Mouse (Mus musculus): ENCODE results near the gene Tex14. TPM values are rescaled to one million over a fixed set of nuclear protein-coding genes. Genes with fewer than 3 reads are reported as not detected.
"Not testable (repeated sequence)": the region's sequence is repeated elsewhere in the genome, so short reads cannot be mapped to it uniquely, and the experiment has no call there.

The Tex14 gene
- polyA plus RNA-seq, 1 experiment: not detected

GRCm38 (mm10) chr11:87398402-87398801 is 6.5 kb upstream of the Tex14 start:
- H3K4me3 ChIP-seq (ENCODE audit: insufficient read depth, poor library complexity, severe bottlenecking): no peak overlapping the region
- H3ac ChIP-seq (ENCODE audit: control insufficient read depth, insufficient read length, low read depth): no peak overlapping the region
- H3K79me2 ChIP-seq (ENCODE audit: control insufficient read depth, insufficient read depth): no peaks in the 10 kb centered on the region
- H3K36me3 ChIP-seq (ENCODE audit: control insufficient read depth, insufficient read depth): peaks cover under 1% of the 10 kb centered on the region
- no peaks in the 10 kb centered on the region for H3K79me3 ChIP-seq (ENCODE audit: low read depth)
- TF ChIP-seq FOSL1 (IDR thresholded peaks at IDR 0.05; ENCODE audit: insufficient read depth, low read length, poor library complexity, severe bottlenecking) (no peak), CEBPB (IDR thresholded peaks at IDR 0.05; ENCODE audit: low read depth) (no peak), MAX (IDR thresholded peaks at IDR 0.05) (no peak), MYOD1 (IDR thresholded peaks at IDR 0.05; ENCODE audit: control insufficient read depth, insufficient read length, low read depth) (no peak), MYOG (IDR thresholded peaks at IDR 0.05; ENCODE audit: control insufficient read depth, extremely low read depth, insufficient read length) (no peak), USF1 (IDR thresholded peaks at IDR 0.05; ENCODE audit: low read depth) (no peak), CTCF (IDR thresholded peaks at IDR 0.05; ENCODE audit: control insufficient read depth, insufficient read depth, insufficient read length) (no peak)
- no peaks in the 10 kb centered on the region for H3K27me3 ChIP-seq (ENCODE audit: control insufficient read depth, insufficient read depth, insufficient read length)

- Histone ChIP-seq H3K79me2 (ENCODE audit: control insufficient read depth, insufficient read depth) (no peaks in the 10 kb centered on the region), H3K36me3 (ENCODE audit: control insufficient read depth, insufficient read depth) (no peaks in the 10 kb centered on the region), H3ac (ENCODE audit: control insufficient read depth, insufficient read length, low read depth) (peak overlapping the region; percentile 95), H3K79me3 (ENCODE audit: low read depth) (no peaks in the 10 kb centered on the region), H3K4me3 (ENCODE audit: insufficient read depth, poor library complexity, severe bottlenecking) (peak overlapping the region; percentile 52), H3K27me3 (ENCODE audit: control insufficient read depth, insufficient read depth, insufficient read length) (no peaks in the 10 kb centered on the region)
- TF ChIP-seq MYOD1 (IDR thresholded peaks at IDR 0.05; ENCODE audit: control insufficient read depth, insufficient read length, low read depth) (no peak), MYOG (IDR thresholded peaks at IDR 0.05; ENCODE audit: control insufficient read depth, extremely low read depth, insufficient read length) (no peak), CEBPB (IDR thresholded peaks at IDR 0.05; ENCODE audit: low read depth) (no peak), USF1 (IDR thresholded peaks at IDR 0.05; ENCODE audit: low read depth) (no peak), MAX (IDR thresholded peaks at IDR 0.05) (peak; percentile 89), CTCF (IDR thresholded peaks at IDR 0.05; ENCODE audit: control insufficient read depth, insufficient read depth, insufficient read length) (no peak), FOSL1 (IDR thresholded peaks at IDR 0.05; ENCODE audit: insufficient read depth, low read length, poor library complexity, severe bottlenecking) (no peak)
Observed at GRCm38 (mm10) chr11:87404111-87404853, 583 bp upstream of the Tex14 start.

- H3K4me3 ChIP-seq (ENCODE audit: insufficient read depth, poor library complexity, severe bottlenecking); H3K36me3 ChIP-seq (ENCODE audit: control insufficient read depth, insufficient read depth); H3ac ChIP-seq (ENCODE audit: control insufficient read depth, insufficient read length, low read depth); H3K79me2 ChIP-seq (ENCODE audit: control insufficient read depth, insufficient read depth); H3K27me3 ChIP-seq (ENCODE audit: control insufficient read depth, insufficient read depth, insufficient read length); H3K79me3 ChIP-seq (ENCODE audit: low read depth): not testable (repeated sequence)
- peak; percentile 1 for TF ChIP-seq CTCF (IDR thresholded peaks at IDR 0.05; ENCODE audit: control insufficient read depth, insufficient read depth, insufficient read length)
Observed at GRCm38 (mm10) chr11:87413412-87413811, 8.5 kb downstream of the Tex14 start.

- Histone ChIP-seq H3K79me3 (ENCODE audit: low read depth) (no peaks in the 10 kb centered on the region), H3ac (ENCODE audit: control insufficient read depth, insufficient read length, low read depth) (no peak overlapping the region), H3K79me2 (ENCODE audit: control insufficient read depth, insufficient read depth) (no peaks in the 10 kb centered on the region), H3K27me3 (ENCODE audit: control insufficient read depth, insufficient read depth, insufficient read length) (no peaks in the 10 kb centered on the region), H3K36me3 (ENCODE audit: control insufficient read depth, insufficient read depth) (no peaks in the 10 kb centered on the region), H3K4me3 (ENCODE audit: insufficient read depth, poor library complexity, severe bottlenecking) (no peak overlapping the region)
- no peak for TF ChIP-seq MYOD1 (IDR thresholded peaks at IDR 0.05; ENCODE audit: control insufficient read depth, insufficient read length, low read depth)
- TF ChIP-seq CEBPB (IDR thresholded peaks at IDR 0.05; ENCODE audit: low read depth): no peak
- no peak for TF ChIP-seq USF1 (IDR thresholded peaks at IDR 0.05; ENCODE audit: low read depth)
- TF ChIP-seq MYOG (IDR thresholded peaks at IDR 0.05; ENCODE audit: control insufficient read depth, extremely low read depth, insufficient read length): no peak
Observed at GRCm38 (mm10) chr11:87416120-87416519, 11.3 kb downstream of the Tex14 start.

GRCm38 (mm10) chr11:87420861-87421260 is 16.0 kb downstream of the Tex14 start:
- Histone ChIP-seq H3K27me3 (ENCODE audit: control insufficient read depth, insufficient read depth, insufficient read length) (no peaks in the 10 kb centered on the region), H3K36me3 (ENCODE audit: control insufficient read depth, insufficient read depth) (no peaks in the 10 kb centered on the region), H3K79me2 (ENCODE audit: control insufficient read depth, insufficient read depth) (no peaks in the 10 kb centered on the region), H3K4me3 (ENCODE audit: insufficient read depth, poor library complexity, severe bottlenecking) (no peak overlapping the region), H3ac (ENCODE audit: control insufficient read depth, insufficient read length, low read depth) (no peak overlapping the region), H3K79me3 (ENCODE audit: low read depth) (no peaks in the 10 kb centered on the region)
- TF ChIP-seq MYOG (IDR thresholded peaks at IDR 0.05; ENCODE audit: control insufficient read depth, extremely low read depth, insufficient read length) (no peak), FOSL1 (IDR thresholded peaks at IDR 0.05; ENCODE audit: insufficient read depth, low read length, poor library complexity, severe bottlenecking) (no peak), USF1 (IDR thresholded peaks at IDR 0.05; ENCODE audit: low read depth) (no peak), MAX (IDR thresholded peaks at IDR 0.05) (no peak), CEBPB (IDR thresholded peaks at IDR 0.05; ENCODE audit: low read depth) (no peak), CTCF (IDR thresholded peaks at IDR 0.05; ENCODE audit: control insufficient read depth, insufficient read depth, insufficient read length) (no peak), MYOD1 (IDR thresholded peaks at IDR 0.05; ENCODE audit: control insufficient read depth, insufficient read length, low read depth) (no peak)

- peak overlapping the region; percentile 7 for H3K4me3 ChIP-seq (ENCODE audit: insufficient read depth, poor library complexity, severe bottlenecking)
- H3K79me3 ChIP-seq (ENCODE audit: low read depth): no peaks in the 10 kb centered on the region
- no peak overlapping the region for H3ac ChIP-seq (ENCODE audit: control insufficient read depth, insufficient read length, low read depth)
- no peaks in the 10 kb centered on the region for H3K27me3 ChIP-seq (ENCODE audit: control insufficient read depth, insufficient read depth, insufficient read length)
- TF ChIP-seq FOSL1 (IDR thresholded peaks at IDR 0.05; ENCODE audit: insufficient read depth, low read length, poor library complexity, severe bottlenecking) (no peak), USF1 (IDR thresholded peaks at IDR 0.05; ENCODE audit: low read depth) (no peak), CEBPB (IDR thresholded peaks at IDR 0.05; ENCODE audit: low read depth) (no peak), MYOD1 (IDR thresholded peaks at IDR 0.05; ENCODE audit: control insufficient read depth, insufficient read length, low read depth) (no peak), MYOG (IDR thresholded peaks at IDR 0.05; ENCODE audit: control insufficient read depth, extremely low read depth, insufficient read length) (no peak), CTCF (IDR thresholded peaks at IDR 0.05; ENCODE audit: control insufficient read depth, insufficient read depth, insufficient read length) (no peak)
- H3K79me2 ChIP-seq (ENCODE audit: control insufficient read depth, insufficient read depth): no peaks in the 10 kb centered on the region
- H3K36me3 ChIP-seq (ENCODE audit: control insufficient read depth, insufficient read depth): no peaks in the 10 kb centered on the region
Observed at GRCm38 (mm10) chr11:87421760-87422201, 16.9 kb downstream of the Tex14 start.

All from C2C12 (cell line).